Mouse (Mus musculus): ENCODE data around the gene Psme2b. TPM values are rescaled to one million over a fixed set of nuclear protein-coding genes. Genes with fewer than 3 reads are reported as not detected.
"Not testable (repeated sequence)": the region's sequence is repeated elsewhere in the genome, so short reads cannot be mapped to it uniquely, and the experiment has no call there.

Psme2b gene
- polyA plus RNA-seq, 1 experiment, result 4.0 TPM

DNA sequence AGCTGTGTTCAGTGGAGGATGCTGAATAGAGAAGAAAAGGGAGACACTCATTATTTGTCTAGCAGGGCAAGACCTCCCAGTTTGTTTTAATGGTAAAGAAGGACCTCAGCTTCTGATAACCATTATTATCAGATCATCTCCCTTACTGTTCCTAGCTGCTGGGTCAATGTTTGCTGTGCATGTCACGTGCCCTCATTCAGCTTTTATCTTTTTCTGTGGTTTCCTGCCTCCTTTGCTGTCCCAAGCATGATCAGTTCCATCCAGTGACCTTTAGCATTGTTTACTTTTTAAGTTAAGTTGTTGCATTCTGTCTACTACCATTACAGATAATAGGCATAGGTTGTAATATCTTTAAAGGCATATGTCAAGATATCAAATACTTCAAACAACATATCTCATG is 37.5 kb downstream of the Psme2b start:
- Histone ChIP-seq H3K27ac (ENCODE audit: insufficient read depth, low read depth, low read length) (no peak overlapping the region), H3K4me1 (ENCODE audit: control insufficient read depth, insufficient read depth, low read length) (no peaks in the 10 kb centered on the region), H3K4me3 (ENCODE audit: insufficient read depth, low read depth, low read length) (no peak overlapping the region), H3K27me3 (replicated peaks; ENCODE audit: control insufficient read depth, insufficient read depth, low read length) (no peaks in the 10 kb centered on the region), H3K36me3 (ENCODE audit: control insufficient read depth, insufficient read depth, low read length) (no peaks in the 10 kb centered on the region)
- TF ChIP-seq POLR2A (IDR thresholded peaks at IDR 0.05; ENCODE audit: low read depth, low read length) (no peak), CTCF (conservative IDR thresholded peaks at IDR 0.05; ENCODE audit: insufficient read depth, insufficient read length, low read depth, low read length) (no peak)
- no peak for DNase-seq
- 85% methylated on average over 1 of the region's 1 CpGs for WGBS

DNA sequence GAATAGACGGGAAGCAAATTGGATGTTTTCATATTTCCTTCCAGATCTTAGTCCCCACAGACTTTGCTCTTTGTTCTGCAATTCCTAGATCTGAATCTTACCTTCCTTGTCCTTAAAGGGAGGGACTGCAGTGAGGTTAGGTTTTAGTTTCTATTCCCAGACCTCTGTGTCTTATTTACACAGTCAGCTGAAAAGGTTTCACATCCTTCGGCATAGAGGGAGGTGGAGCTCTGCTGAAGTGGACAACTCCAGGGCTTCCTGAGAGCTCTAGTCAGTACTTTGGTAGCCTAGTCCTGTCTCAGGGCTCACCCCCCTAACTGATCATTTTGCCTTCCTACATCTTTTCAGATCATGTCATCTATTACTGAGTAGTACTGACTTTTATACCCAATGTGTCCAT is 44.0 kb downstream of the Psme2b start, which contains the start of gene Gm5431:
Gene Gm5431 (minus strand): TSS at position 194 of the 400 bp plus-strand sequence.
- Histone ChIP-seq H3K4me1 (ENCODE audit: control insufficient read depth, insufficient read depth, low read length) (peaks cover 15% of the 10 kb centered on the region), H3K27ac (ENCODE audit: insufficient read depth, low read depth, low read length) (0 out of 2 replicates have a peak within 1 kb of the TSS, but pooled peaks have one; percentile 55), H3K36me3 (ENCODE audit: control insufficient read depth, insufficient read depth, low read length) (no peaks in the 10 kb centered on the region), H3K4me3 (ENCODE audit: insufficient read depth, low read depth, low read length) (no peak within 1 kb of the TSS), H3K27me3 (replicated peaks; ENCODE audit: control insufficient read depth, insufficient read depth, low read length) (no peaks in the 10 kb centered on the region)
- 39% methylated on average over 2 of the region's 2 CpGs for WGBS
- TF ChIP-seq CTCF (conservative IDR thresholded peaks at IDR 0.05; ENCODE audit: insufficient read depth, insufficient read length, low read depth, low read length) (no peak), POLR2A (IDR thresholded peaks at IDR 0.05; ENCODE audit: low read depth, low read length) (no peak)
- peak; percentile 47 for DNase-seq

DNA sequence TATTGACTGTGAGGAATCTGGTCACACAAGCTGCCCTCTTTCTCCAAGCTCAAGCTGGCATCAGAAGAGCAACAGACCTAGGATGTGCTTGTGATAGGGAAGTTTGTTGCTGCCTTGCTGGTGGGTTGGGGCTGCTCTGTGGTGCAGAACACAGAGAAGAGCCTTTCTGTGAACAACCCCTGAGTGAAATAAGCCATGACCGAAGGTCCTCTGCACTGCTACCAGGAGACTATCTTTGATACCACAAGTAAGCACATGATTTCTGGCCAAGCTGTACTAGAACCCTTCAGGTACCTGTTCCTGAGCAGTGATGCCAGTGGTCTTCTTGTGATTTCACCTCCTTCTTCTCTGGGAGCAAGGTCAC is 44.4 kb downstream of the Psme2b start:
- H3K4me3 ChIP-seq (ENCODE audit: insufficient read depth, low read depth, low read length); H3K27me3 ChIP-seq (replicated peaks; ENCODE audit: control insufficient read depth, insufficient read depth, low read length); H3K36me3 ChIP-seq (ENCODE audit: control insufficient read depth, insufficient read depth, low read length): not testable (repeated sequence)
- peaks cover 15% of the 10 kb centered on the region for H3K4me1 ChIP-seq (ENCODE audit: control insufficient read depth, insufficient read depth, low read length)
- DNase-seq, result peak; percentile 34
- 0 out of 2 replicates have a peak overlapping the region, but pooled peaks have one; percentile 55 for H3K27ac ChIP-seq (ENCODE audit: insufficient read depth, low read depth, low read length)
- whole genome bisulfite sequencing, result 92% methylated on average over 1 of the region's 1 CpGs

DNA sequence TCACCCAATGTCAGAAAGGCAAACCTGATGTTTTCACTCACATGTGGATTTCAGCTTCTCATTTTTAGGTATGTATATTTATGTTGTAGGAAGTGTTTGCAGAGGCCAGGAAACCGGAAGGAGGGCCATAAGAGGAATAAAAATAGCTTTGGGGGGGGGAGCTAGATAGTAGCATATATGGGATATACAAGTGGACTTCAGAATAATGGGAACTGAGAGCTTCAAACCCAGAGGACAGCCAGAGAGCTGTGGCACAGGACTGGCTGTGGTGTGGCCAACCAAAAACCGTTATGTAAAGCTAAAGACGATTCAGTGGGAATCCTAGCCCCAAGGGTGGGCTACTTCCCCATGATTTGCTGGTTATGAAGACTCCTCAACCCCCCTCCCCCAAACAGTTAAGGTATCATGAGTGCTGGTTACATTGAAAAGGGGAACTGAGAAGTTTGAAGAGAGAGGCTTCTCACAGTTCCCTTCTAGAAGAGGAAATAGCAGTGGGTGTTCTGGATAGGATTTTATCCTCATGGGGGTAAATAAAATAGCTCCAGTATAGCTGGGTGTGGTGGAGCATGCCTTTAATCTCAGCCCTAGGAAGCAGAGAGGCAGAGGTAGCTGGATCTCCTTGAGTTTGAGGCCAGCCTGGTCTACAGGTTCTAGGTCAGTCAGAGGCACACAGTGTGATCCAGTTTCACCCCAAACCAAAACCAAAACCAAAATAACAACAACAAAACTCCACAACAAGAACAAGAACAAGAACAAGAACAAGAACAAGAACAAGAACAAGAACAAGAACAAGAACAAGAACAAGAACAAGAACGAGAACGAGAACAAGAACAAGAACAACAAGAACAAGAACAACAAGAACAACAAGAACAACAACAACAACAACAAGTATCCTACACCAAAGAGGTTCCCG is 45.1 kb downstream of the Psme2b start:
- not testable (repeated sequence) for H3K27me3 ChIP-seq (replicated peaks; ENCODE audit: control insufficient read depth, insufficient read depth, low read length); H3K4me3 ChIP-seq (ENCODE audit: insufficient read depth, low read depth, low read length); H3K27ac ChIP-seq (ENCODE audit: insufficient read depth, low read depth, low read length); DNase-seq; H3K36me3 ChIP-seq (ENCODE audit: control insufficient read depth, insufficient read depth, low read length)
- WGBS, result 76% methylated on average over 6 of the region's 6 CpGs
- H3K4me1 ChIP-seq (ENCODE audit: control insufficient read depth, insufficient read depth, low read length), result peaks cover 15% of the 10 kb centered on the region

DNA sequence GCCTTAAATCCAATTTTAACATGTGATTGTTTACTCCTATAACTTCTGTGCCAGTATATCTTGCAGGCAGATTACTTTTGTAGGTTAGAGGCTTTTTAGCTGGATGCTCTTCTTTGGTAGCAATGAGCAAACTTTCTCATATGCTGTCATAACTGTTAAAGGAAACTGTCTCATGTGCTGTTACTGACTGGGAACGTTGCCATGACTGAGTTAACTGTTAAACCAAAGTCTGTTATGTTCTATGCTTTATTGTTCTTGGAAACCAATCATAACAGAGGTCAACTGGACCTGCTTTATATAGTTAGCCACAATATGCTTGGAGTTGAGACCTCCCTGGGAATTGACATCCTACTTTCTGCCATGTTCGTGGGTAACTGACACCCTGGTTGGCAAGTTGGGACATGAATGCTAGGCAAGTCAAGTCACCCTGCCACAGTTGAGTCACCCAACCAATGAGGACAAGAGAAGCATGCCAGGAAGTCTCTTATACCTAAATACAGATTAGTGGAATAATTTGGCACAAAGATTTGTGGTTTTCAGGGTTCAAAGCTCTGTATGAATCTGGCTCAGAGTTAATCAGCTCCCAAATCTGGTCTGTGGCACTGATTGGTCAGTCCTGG is 47.1 kb downstream of the Psme2b start:
- DNase-seq, result peak; percentile 90
- Histone ChIP-seq H3K27me3 (replicated peaks; ENCODE audit: control insufficient read depth, insufficient read depth, low read length) (no peaks in the 10 kb centered on the region), H3K4me1 (ENCODE audit: control insufficient read depth, insufficient read depth, low read length) (peaks cover 15% of the 10 kb centered on the region), H3K36me3 (ENCODE audit: control insufficient read depth, insufficient read depth, low read length) (no peaks in the 10 kb centered on the region), H3K4me3 (ENCODE audit: insufficient read depth, low read depth, low read length) (no peak overlapping the region), H3K27ac (ENCODE audit: insufficient read depth, low read depth, low read length) (peak overlapping the region; percentile 57)
- no peak for TF ChIP-seq CTCF (conservative IDR thresholded peaks at IDR 0.05; ENCODE audit: insufficient read depth, insufficient read length, low read depth, low read length)
- no peak for TF ChIP-seq POLR2A (IDR thresholded peaks at IDR 0.05; ENCODE audit: low read depth, low read length)
- 27% methylated on average over 2 of the region's 2 CpGs for WGBS

Other genes with a start within 250 kb of the Psme2b start
- 1,151 and 1,243 TPM in 2 replicates for gene Rack1, start 145.9 kb downstream of the Psme2b start, polyA plus RNA-seq (2012; rRNA removed)
- gene Trim41, start 128.8 kb downstream of the Psme2b start, polyA plus RNA-seq (2012; rRNA removed), result 26.3 and 27.3 TPM in 2 replicates
- gene Trim7, start 120.0 kb downstream of the Psme2b start, polyA plus RNA-seq (2012; rRNA removed), result 80.3 and 98.8 TPM in 2 replicates
- 9.7 and 10.4 TPM in 2 replicates for gene Gm12184, start 119.5 kb downstream of the Psme2b start, polyA plus RNA-seq (2012; rRNA removed)
- 24.4 and 28.2 TPM in 2 replicates for gene Irgm1, start 74.5 kb downstream of the Psme2b start, polyA plus RNA-seq (2012; rRNA removed)
- 0.19 and 0.20 TPM in 2 replicates for gene Gm5431, start 44.0 kb downstream of the Psme2b start, polyA plus RNA-seq (2012; rRNA removed)
- gene Olfr56, start 32.7 kb upstream of the Psme2b start, polyA plus RNA-seq (2012; rRNA removed), result 0.10 and 0.16 TPM in 2 replicates
- 2.0 and 3.1 TPM in 2 replicates for gene 9930111J21Rik1, start 33.2 kb upstream of the Psme2b start, polyA plus RNA-seq (2012; rRNA removed)
- gene Gm12185, start 46.0 kb upstream of the Psme2b start, polyA plus RNA-seq (2012; rRNA removed), result 0.08 and 0.33 TPM in 2 replicates
- 3.7 and 5.5 TPM in 2 replicates for gene Tgtp1, start 48.0 kb upstream of the Psme2b start, polyA plus RNA-seq (2012; rRNA removed)
- 1.4 and 2.4 TPM in 2 replicates for gene 9930111J21Rik2, start 105.1 kb upstream of the Psme2b start, polyA plus RNA-seq (2012; rRNA removed)
- gene Tgtp2, start 118.0 kb upstream of the Psme2b start, polyA plus RNA-seq (2012; rRNA removed), result 12.1 and 15.1 TPM in 2 replicates
- gene Ifi47, start 130.4 kb upstream of the Psme2b start, polyA plus RNA-seq (2012; rRNA removed), result 4.5 and 8.4 TPM in 2 replicates
- 2.7 and 4.1 TPM in 2 replicates for gene Olfr1396, start 168.7 kb upstream of the Psme2b start, polyA plus RNA-seq (2012; rRNA removed)
- not detected in 2 replicates for gene Olfr1395, start 196.1 kb upstream of the Psme2b start, polyA plus RNA-seq (2012; rRNA removed)
- gene Olfr1394, start 208.2 kb upstream of the Psme2b start, polyA plus RNA-seq (2012; rRNA removed), result 0.02 TPM in 1 of 2 replicates, not detected in the other
- gene Btnl9, start 241.0 kb upstream of the Psme2b start, polyA plus RNA-seq (2012; rRNA removed), result 6.4 and 7.5 TPM in 2 replicates

Data from kidney, adult 2 months (tissue).